Mouse (Mus musculus) adrenal gland (tissue): ENCODE results near the gene Tmem82.

Source experiments
- intact Hi-C: fragments of 180-260 bp; cut with DNase I; formaldehyde crosslinking; loops from one replicate; pipeline ENCODE4 v1.15.1; 2025

The Tmem82 gene

DNA sequence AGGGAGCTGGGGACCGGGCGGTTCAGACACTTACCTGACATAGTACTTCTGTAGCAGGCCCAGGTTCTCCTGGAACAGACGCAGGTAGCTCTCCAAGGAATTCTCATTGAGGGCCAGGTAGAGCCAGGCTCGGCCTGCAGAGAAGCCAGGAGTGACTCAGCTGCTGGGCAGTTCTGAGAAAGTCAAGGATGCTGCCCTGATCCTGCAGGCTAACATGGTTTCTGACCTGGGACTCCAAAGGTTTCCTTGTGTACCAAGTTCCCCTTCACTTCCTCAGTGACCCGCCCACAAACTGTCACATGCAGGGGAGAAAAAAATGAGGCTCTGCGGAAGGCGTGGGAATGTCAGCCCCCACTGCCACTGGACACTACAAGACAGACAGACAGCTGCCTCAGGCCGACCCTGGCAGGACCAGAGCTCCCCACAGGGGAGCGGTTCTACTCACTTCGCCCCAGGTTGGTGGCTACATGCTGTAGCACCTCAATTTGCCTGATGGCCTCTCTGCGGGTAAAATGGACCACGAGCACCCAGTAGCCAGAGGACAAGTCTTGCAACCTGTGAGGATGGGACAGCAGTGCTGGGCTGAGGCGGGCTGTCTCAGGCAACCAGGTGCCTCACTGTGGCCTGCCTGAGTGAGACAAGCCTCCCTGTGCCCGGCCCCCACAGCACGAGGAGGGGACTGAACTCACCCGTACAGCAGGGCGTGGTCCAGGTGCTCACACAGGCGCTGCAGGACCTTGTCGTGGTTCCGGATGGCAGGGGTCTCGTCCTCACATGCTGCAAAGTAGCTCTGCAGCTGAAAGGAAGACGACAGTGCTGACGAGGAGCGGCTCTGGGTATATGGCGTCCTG is 23.8 kb upstream of the Tmem82 start:
- intact Hi-C loops, result no loop called here

- intact Hi-C loops, result no loop called here
Measured at GRCm38 (mm10) chr4:141641353-141641771, 22.9 kb upstream of the Tmem82 start.

DNA sequence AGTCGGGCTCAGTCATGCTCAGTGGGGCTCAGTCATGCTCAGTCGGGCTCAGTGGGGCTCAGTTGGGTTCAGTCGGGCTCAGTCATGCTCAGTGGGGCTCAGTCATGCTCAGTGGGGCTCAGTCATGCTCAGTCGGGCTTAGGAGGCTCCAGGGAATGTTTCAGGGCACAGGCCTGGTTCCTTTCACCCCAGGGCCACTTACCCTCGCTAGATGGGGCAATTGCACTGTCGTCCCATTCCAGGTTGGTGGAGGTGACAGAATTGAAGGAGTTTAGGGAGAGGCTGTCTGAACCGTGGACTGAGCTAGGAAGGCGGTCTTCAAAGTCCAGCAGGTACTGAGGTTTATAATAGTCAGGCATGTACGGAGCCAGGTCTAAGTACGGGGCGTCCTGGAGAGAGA is 21.0 kb upstream of the Tmem82 start:
- intact Hi-C loops, result no loop called here

- intact Hi-C loops, result no loop called here
Measured at GRCm38 (mm10) chr4:141636693-141637092, 18.3 kb upstream of the Tmem82 start.

DNA sequence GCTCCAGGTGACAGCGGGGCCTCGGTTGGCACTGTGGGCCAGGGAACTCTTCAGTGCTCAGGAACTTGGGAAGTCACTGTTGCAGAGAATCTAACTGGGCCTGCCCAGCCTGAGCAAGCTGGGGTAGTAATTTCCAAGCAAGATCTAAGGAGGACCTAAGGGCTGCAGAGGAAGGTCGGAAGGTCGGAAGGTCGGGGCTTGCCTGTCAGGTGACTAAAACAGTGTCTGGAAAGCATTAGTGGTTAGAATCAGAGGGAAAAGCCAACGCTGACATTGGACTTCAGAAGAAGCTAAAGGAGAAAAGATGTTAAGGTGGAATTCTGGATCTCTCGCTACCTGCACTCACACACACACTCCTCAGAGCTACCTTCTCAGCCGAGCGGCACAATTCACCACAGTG is 17.6 kb upstream of the Tmem82 start:
- intact Hi-C loops, result no loop called here

DNA sequence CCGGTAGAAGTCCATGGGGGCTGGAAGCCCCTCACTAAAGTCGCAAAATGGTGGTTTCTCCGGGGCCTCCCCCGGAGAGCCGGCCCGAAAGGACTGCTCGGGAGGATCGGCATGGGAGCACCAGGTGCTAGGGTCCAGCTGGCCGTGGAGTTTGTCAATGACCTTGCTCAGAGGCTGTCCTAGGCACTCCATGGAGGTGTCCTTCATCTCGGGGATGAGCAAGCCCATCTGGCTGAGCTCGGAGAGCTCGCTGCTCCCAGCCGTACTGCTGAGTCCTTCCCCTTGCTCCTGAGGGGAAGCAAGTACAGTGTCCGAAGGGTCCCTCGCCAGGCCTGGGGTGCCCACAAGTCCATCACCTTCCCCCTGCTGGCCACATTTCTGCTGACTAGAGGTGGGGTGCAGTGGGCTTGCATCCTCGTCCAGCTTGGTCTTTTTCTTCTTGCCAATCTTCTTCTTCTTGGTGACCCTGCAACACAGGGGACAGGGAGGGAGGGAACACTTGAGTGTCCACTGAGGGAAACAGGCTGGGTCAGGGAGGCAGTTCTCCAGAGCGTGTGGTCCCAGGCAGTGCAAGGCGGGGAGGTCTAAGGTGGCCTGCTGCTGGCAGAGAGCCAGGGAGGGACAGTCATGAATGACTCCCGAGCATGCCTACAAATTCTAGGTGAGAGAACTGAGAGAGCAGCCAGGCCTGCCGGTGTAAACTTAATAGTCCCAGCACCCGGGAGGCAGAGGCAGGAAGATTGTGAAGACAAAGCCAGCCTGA is 13.9 kb upstream of the Tmem82 start:
- intact Hi-C loops, result no loop called here

- intact Hi-C loops, result no loop called here
Measured at GRCm38 (mm10) chr4:141631250-141631649, 12.8 kb upstream of the Tmem82 start.

DNA sequence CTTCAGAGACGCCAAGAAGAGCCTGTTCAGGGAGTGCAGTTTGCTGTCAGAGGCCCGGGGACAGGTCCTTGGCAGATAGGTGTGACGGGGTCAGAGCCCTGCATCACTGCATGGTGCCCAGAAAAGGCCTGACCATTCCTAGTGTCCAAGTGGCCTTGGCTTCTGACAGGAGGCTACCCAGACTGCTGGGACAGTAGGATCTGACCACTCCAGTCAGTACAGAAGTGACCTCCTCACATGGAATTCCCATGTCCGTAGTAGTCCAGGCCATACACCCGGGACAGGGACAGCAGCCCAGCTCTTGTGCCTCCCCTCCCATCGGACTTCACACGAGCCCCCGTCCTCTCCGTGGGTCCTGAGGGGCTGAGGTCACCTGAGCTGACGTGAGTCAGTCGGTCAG is 11.6 kb upstream of the Tmem82 start:
- intact Hi-C loops, result no loop called here

DNA sequence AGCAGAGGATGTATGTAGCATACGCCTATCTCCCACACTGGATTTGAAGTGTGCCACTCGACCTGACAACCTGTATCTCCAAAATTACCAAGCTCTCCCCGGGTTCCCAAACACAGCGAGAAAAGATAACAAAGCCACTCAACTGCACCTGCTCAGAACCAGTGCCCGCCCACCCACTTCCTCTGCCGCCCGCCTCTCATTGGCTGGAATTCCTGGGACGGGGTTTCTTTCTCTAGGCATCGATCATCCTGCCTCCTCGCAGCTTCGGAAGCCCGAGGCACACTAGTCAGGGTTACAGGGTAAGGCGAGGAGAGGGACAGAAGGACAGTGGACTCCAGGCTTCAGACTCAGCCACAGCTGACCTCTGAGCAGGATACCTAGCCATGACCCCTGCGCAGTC is 10.2 kb upstream of the Tmem82 start:
- intact Hi-C loops, result no loop called here

DNA sequence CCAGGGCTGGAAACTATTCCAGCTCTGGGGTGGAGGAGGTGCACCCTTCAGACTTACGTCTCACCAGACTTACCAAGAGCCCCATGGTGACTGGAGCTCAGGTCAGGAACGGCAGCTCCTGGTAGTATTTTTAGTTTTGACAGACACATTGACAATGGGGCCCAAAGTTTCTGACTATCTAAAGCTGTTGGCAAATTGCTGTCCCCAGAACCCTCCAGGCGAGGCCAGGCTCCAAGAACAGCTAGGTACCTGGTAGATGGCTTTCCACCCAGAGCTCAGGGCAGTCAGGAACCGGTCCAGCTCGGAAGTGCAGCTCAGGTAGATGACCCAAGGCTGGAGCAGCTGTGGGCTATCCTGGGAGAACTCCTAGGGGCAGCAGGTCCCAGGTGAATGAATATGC is 9.1 kb upstream of the Tmem82 start:
- intact Hi-C loops, result no loop called here

- intact Hi-C loops, result no loop called here
Measured at GRCm38 (mm10) chr4:141625774-141626550, 7.5 kb upstream of the Tmem82 start.

- intact Hi-C loops, result no loop called here
Measured at GRCm38 (mm10) chr4:141624983-141625773, 6.7 kb upstream of the Tmem82 start.

GRCm38 (mm10) chr4:141624134-141624533 is 5.7 kb upstream of the Tmem82 start:
- intact Hi-C loops, result no loop called here

DNA sequence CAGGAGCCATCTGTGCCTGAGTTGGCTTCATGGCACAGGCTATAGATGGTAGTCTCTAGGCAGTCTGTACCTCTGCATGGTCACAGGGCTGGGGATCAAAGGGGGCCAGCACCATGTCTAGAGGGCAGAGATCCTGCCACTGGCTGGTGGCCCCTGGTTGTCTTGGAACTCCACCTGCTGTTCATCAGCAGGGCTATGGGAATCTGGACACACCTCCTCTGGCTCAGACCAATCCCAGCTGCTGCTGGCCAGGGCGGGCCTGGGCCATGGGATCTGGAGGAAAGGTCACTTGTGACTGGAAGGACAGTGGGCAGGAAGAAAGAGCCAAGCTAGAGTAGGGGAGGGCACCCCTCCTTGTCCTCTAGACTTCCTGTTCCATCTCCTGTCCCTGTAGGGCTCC is 5.2 kb upstream of the Tmem82 start, which contains the start of gene Slc25a34:
Gene Slc25a34 (minus strand): TSS at position 156 of the 400 bp plus-strand sequence.
- intact Hi-C loops, result no loop called here

- intact Hi-C loops, result no loop called here
Measured at GRCm38 (mm10) chr4:141623037-141623436, 4.6 kb upstream of the Tmem82 start.

DNA sequence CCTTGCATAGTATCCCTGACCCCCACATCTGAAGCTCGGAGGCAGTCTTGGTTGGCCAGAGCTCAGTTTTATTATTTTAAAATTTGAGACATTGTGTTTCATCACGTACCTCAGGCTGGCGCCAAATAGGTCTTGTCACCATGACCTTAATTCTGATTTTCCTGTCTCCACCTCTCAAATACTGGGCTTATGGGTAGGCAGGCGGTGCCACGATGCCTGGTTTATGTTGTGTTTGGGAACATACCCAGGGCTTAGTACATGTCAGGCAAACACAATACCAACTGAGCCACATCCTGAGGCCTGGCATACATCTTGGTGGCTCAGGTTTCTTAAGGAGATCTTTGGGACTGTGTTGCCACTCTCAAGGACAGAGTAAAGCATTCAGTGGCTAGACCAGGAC is 4.1 kb upstream of the Tmem82 start:
- intact Hi-C loops, result no loop called here

GRCm38 (mm10) chr4:141622091-141622490 is 3.7 kb upstream of the Tmem82 start:
- intact Hi-C loops, result no loop called here

GRCm38 (mm10) chr4:141621297-141621696 is 2.9 kb upstream of the Tmem82 start:
- intact Hi-C loops, result no loop called here

DNA sequence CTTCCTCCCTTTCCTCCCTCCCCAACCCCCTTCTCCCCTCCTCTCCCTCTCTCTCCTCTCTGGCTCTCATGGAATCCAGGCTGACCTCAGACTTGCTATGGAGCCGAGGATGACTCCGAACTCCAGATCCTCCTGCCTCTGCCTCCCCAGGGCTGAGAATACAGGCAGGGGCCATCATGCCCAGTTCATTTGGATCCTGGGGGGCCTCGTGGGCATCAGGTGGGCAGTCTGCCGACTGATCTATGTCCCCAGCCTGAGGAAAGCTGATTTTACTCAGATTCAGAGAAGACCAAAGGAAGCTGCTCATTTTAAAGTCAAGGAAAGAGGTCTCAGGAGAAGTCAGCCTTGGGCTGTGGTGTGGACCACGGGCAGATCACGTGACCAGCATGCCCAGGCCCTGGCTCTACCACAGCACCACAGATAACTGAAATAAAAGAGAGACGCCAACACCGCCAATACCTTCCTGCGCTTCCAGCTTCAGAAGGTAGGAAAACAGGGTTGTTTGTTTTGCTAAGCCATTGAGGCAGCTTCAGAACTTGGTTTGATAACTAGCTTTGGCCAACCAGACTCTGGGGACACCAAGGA is 958 bp upstream of the Tmem82 start:
- intact Hi-C loops, result loop anchor here (5.0 kb wide), 1 partner anchor 228 kb away; the partner anchor contains the start of gene Ctrc

GRCm38 (mm10) chr4:141617863-141618564 is 419 bp downstream of the Tmem82 start:
- intact Hi-C loops, result loop anchor here (5.0 kb wide), 1 partner anchor 229 kb away; the partner anchor contains the start of gene Ctrc
